Mouse (Mus musculus) heart, embryonic 12.5 days (tissue): ENCODE measurements around the gene Ctc1. TPM values are rescaled to one million over a fixed set of nuclear protein-coding genes. Genes with fewer than 3 reads are reported as not detected.

Experiments
- ATAC-seq: fragments of 200-750 bp; cut with Nextera tagmentation; 2 replicates; pipeline ENCODE4 v1.8.0; 2017; ENCODE audit warnings: moderate TSS enrichment, moderate library complexity; ENCODE audit not compliant: insufficient number of reproducible peaks, low FRiP score
- H3K27ac ChIP-seq: fragments of 300-500 bp; sonication (generic); 2 replicates; pipeline ENCODE4 v1.5.1; 2016; ENCODE audit warnings: mild to moderate bottlenecking, moderate library complexity; ENCODE audit not compliant: poor library complexity, severe bottlenecking
- H3K27me3 ChIP-seq: fragments of 300-500 bp; sonication (generic); replicated peaks from 2 replicates; pipeline ENCODE4 v1.6.1; 2016; ENCODE audit warnings: mild to moderate bottlenecking, moderate library complexity
- H3K36me3 ChIP-seq: fragments of 300-500 bp; sonication (generic); 2 replicates; pipeline ENCODE4 v1.6.1; 2016; ENCODE audit warnings: mild to moderate bottlenecking, moderate library complexity
- H3K4me1 ChIP-seq: fragments of 300-500 bp; sonication (generic); replicated peaks from 2 replicates; pipeline ENCODE4 v1.6.1; 2016; ENCODE audit warnings: mild to moderate bottlenecking
- H3K4me2 ChIP-seq: fragments of 300-500 bp; sonication (generic); 2 replicates; pipeline ENCODE4 v1.6.1; 2016; ENCODE audit warnings: mild to moderate bottlenecking, moderate library complexity
- H3K4me3 ChIP-seq: fragments of 300-500 bp; sonication (generic); 2 replicates; pipeline ENCODE4 v1.5.1; 2016; ENCODE audit warnings: mild to moderate bottlenecking
- H3K9ac ChIP-seq: fragments of 300-500 bp; sonication (generic); 2 replicates; pipeline ENCODE4 v1.6.1; 2016; ENCODE audit warnings: mild to moderate bottlenecking, moderate library complexity
- H3K9me3 ChIP-seq: fragments of 300-500 bp; sonication (generic); replicated peaks from 2 replicates; pipeline ENCODE4 v1.6.1; 2016; ENCODE audit warnings: mild to moderate bottlenecking, moderate library complexity
- WGBS: fragments of 180-500 bp; shearing (Covaris S2); methylation state at CpG from one replicate; pipeline ENCODE4 v1.1.7; 2016; 5-methylcytosine and 5-hydroxymethylcytosine counted together
- microRNA-seq: library from miRNA; unstranded; fragments of <30 nt; microRNA quantifications from one replicate; pipeline ENCODE4, GENCODE M21; 2017
- polyA plus RNA-seq: library from polyadenylated mRNA; unstranded; fragments of >200 nt; fragmentation: Nextera tagmentation; extraction: Ambion mirVana; gene quantifications from 2 replicates; pipeline ENCODE4 v1.2.1, GENCODE M21; 2016

The Ctc1 gene
- polyA plus RNA-seq, 1 experiment from 2014 or later, result 60.8 TPM

DNA sequence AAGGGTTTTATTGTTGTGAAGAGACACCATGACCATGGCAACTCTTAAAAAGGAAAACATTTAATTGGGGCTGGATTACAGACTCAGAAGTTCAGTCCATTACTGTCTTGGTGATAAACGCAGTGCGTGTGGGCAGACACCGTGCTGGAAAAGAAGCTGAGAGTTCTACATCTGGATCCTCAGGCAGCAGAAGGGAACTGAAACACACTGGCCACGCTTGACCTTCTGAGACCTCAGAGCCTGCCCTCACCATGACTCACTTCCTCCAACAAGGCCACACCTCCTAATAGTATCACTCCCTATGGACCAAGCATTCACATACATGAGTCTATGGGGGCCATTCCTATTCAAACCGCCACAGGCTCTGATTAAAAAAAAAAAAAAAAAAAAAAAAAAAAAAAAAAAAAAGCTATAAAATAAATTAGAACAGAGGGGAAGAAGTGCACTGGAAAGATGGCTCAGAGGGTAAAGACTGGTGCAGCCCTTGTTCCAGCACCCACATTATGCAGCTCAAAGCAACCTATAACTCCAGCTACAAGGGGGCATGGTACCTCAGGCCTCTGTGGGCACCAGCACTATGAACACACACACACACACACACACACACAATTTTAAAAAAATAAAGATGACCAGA lies 63.2 kb downstream of the Ctc1 start:
- 57% methylated on average over 5 of the region's 5 CpGs for WGBS
- ATAC-seq, result no peak
- Histone ChIP-seq H3K4me1 (no peaks in the 10 kb centered on the region), H3K27me3 (no peaks in the 10 kb centered on the region), H3K27ac (no peak overlapping the region), H3K4me3 (no peak overlapping the region), H3K9ac (no peak overlapping the region), H3K36me3 (no peaks in the 10 kb centered on the region), H3K9me3 (no peaks in the 10 kb centered on the region), H3K4me2 (no peak overlapping the region)

GRCm38 (mm10) chr11:69080102-69080854 lies 64.6 kb downstream of the Ctc1 start:
- no peak overlapping the region for H3K9ac ChIP-seq
- H3K36me3 ChIP-seq, result no peaks in the 10 kb centered on the region
- H3K9me3 ChIP-seq, result no peaks in the 10 kb centered on the region
- no peaks in the 10 kb centered on the region for H3K4me1 ChIP-seq
- H3K4me3 ChIP-seq, result no peak overlapping the region
- no peak overlapping the region for H3K4me2 ChIP-seq
- H3K27ac ChIP-seq, result no peak overlapping the region
- no peak for ATAC-seq
- WGBS, result 78% methylated on average over 15 of the region's 15 CpGs
- no peaks in the 10 kb centered on the region for H3K27me3 ChIP-seq

DNA sequence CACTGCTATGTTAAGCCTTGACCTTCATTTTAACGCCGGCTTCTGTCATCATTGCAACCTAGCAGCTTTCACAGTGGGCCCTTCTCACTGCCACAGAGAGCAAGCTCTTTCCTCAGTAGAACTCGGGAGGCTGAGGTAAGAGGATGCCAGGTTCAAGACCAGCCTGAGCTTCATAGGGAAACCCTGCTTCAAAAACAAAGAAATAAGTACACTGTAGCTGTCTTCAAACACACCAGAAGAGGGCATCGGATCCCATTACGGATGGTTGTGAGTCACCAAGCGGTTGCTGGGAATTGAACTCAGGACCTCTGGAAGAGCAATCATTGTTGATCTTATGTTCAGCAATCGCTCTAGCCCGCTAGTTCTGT lies 65.1 kb downstream of the Ctc1 start:
- Histone ChIP-seq H3K27ac (no peak overlapping the region), H3K9ac (no peak overlapping the region), H3K27me3 (no peaks in the 10 kb centered on the region), H3K36me3 (no peaks in the 10 kb centered on the region), H3K4me1 (no peaks in the 10 kb centered on the region), H3K9me3 (no peaks in the 10 kb centered on the region), H3K4me3 (no peak overlapping the region), H3K4me2 (no peak overlapping the region)
- no peak for ATAC-seq
- 83% methylated on average over 8 of the region's 8 CpGs for WGBS

- no peak overlapping the region for H3K4me2 ChIP-seq
- H3K27me3 ChIP-seq, result no peaks in the 10 kb centered on the region
- H3K4me3 ChIP-seq, result no peak overlapping the region
- WGBS, result 85% methylated on average over 7 of the region's 7 CpGs
- no peaks in the 10 kb centered on the region for H3K36me3 ChIP-seq
- H3K9me3 ChIP-seq, result no peaks in the 10 kb centered on the region
- no peak overlapping the region for H3K9ac ChIP-seq
- H3K27ac ChIP-seq, result no peak overlapping the region
- H3K4me1 ChIP-seq, result peaks cover 6% of the 10 kb centered on the region
- no peak for ATAC-seq
Observed at GRCm38 (mm10) chr11:69081613-69082012, 65.9 kb downstream of the Ctc1 start.

- ATAC-seq, result no peak
- H3K4me2 ChIP-seq, result no peak overlapping the region
- WGBS, result 77% methylated on average over 6 of the region's 6 CpGs
- H3K27me3 ChIP-seq, result no peaks in the 10 kb centered on the region
- peaks cover 11% of the 10 kb centered on the region for H3K36me3 ChIP-seq
- no peaks in the 10 kb centered on the region for H3K9me3 ChIP-seq
- H3K9ac ChIP-seq, result no peak overlapping the region
- no peak overlapping the region for H3K27ac ChIP-seq
- no peak overlapping the region for H3K4me3 ChIP-seq
- H3K4me1 ChIP-seq, result peaks cover 36% of the 10 kb centered on the region
Observed at GRCm38 (mm10) chr11:69085608-69086007, 69.9 kb downstream of the Ctc1 start.

Small RNA genes within 50 kb of the gene (microRNA-seq; reads per million reads assigned to microRNA genes)
- 11.6 reads per million, percentile 26 among the genes with 10 or more reads in this experiment for gene Mir3062

Other genes with a start within 250 kb of the Ctc1 start
- 62.7 and 67.0 TPM in 2 replicates for gene Ndel1, start 144.1 kb upstream of the Ctc1 start, polyA plus RNA-seq
- 0.17 TPM in 1 of 2 replicates, not detected in the other for gene Rnf222, start 127.4 kb upstream of the Ctc1 start, polyA plus RNA-seq
- 640 and 666 TPM in 2 replicates for gene Rpl26, start 114.3 kb upstream of the Ctc1 start, polyA plus RNA-seq
- not detected in 2 replicates for gene Odf4, start 88.8 kb upstream of the Ctc1 start, polyA plus RNA-seq
- gene Arhgef15, start 58.4 kb upstream of the Ctc1 start, polyA plus RNA-seq, result 13.3 TPM in 2 replicates
- 1.4 and 2.2 TPM in 2 replicates for gene Slc25a35, start 47.8 kb upstream of the Ctc1 start, polyA plus RNA-seq
- gene Rangrf, start 40.7 kb upstream of the Ctc1 start, polyA plus RNA-seq, result 64.3 and 67.5 TPM in 2 replicates
- 20.7 and 21.5 TPM in 2 replicates for gene Pfas, start 7.5 kb upstream of the Ctc1 start, polyA plus RNA-seq
- gene Aurkb, start 29.7 kb downstream of the Ctc1 start, polyA plus RNA-seq, result 79.4 and 85.9 TPM in 2 replicates
- gene Borcs6, start 43.8 kb downstream of the Ctc1 start, polyA plus RNA-seq, result 10.7 and 13.6 TPM in 2 replicates
- 30.6 and 31.5 TPM in 2 replicates for gene Tmem107, start 54.9 kb downstream of the Ctc1 start, polyA plus RNA-seq
- 97.2 and 100 TPM in 2 replicates for gene Vamp2, start 72.6 kb downstream of the Ctc1 start, polyA plus RNA-seq
- 9.4 and 9.8 TPM in 2 replicates for gene Per1, start 79.3 kb downstream of the Ctc1 start, polyA plus RNA-seq
- 0.70 and 0.81 TPM in 2 replicates for gene Hes7, start 104.5 kb downstream of the Ctc1 start, polyA plus RNA-seq
- 0.42 and 0.65 TPM in 2 replicates for gene 9130213A22Rik, start 106.7 kb downstream of the Ctc1 start, polyA plus RNA-seq
- gene Aloxe3, start 110.0 kb downstream of the Ctc1 start, polyA plus RNA-seq, result 0.17 and 0.54 TPM in 2 replicates
- gene Alox12b, start 141.1 kb downstream of the Ctc1 start, polyA plus RNA-seq, result not detected in 2 replicates
- gene Alox8, start 181.9 kb downstream of the Ctc1 start, polyA plus RNA-seq, result 1.2 and 1.4 TPM in 2 replicates
- 0.15 and 0.17 TPM in 2 replicates for gene Gucy2e, start 221.1 kb downstream of the Ctc1 start, polyA plus RNA-seq